Mouse (Mus musculus) adrenal gland, postnatal 36 days (tissue): Measurements from ENCODE around the gene Armh2. TPM values are rescaled to one million over a fixed set of nuclear protein-coding genes. Genes with fewer than 3 reads are reported as not detected.
A peak's percentile ranks its signal among the peaks of the same experiment; 100 is the strongest.

Experiments
- DNase-seq, 2 experiments: peaks; one replicate each; pipeline ENCODE4 v3.0.0; 2021; ENCODE audit warnings: mixed read lengths in 1 of 2
- long read RNA-seq, 2 experiments: library from polyadenylated mRNA; stranded (forward); transcript quantifications; one replicate each; pipeline ENCODE4 v2.0.0; 2021; ENCODE audit warnings: borderline sequencing depth in 2 of 2
- total RNA-seq, 2 experiments: library from RNA; stranded (reverse); gene quantifications; 2 replicates each; pipeline ENCODE4 v1.2.3; 2021

The Armh2 gene
- not detected for total RNA-seq
- long read RNA-seq, experiment 1: 0 reads
- long read RNA-seq, experiment 2: 0 reads

- DNase-seq: no peak
Measured at GRCm38 (mm10) chr13:24741028-24741427, at the start of gene Armh2. Gene Armh2, plus strand, starts transcription at chr13:24741232.

GRCm38 (mm10) chr13:24693312-24693711 lies 47.7 kb upstream of the Armh2 start:
- DNase-seq: no peak

DNA sequence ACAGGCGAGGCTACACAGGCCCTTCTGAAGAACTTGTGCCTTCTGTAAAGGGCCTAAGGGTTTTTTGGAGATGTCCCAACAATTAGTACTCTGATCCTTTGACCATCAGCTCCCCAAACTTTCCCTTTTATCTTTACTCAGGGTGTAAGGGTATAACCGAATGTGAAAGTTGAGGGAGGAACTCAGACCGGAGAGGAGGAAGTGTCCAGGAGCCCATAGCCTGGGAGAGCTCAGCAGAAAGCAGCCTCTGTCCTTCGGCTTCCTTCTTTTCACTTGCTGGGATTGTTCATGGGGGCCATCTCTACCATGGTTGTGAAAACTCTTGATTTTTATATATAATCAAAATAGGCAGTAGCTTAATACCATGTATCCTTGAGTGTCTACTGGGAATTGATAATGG lies 42.3 kb upstream of the Armh2 start:
- DNase-seq: no peak

GRCm38 (mm10) chr13:24702128-24702527 lies 38.9 kb upstream of the Armh2 start:
- DNase-seq: no peak

DNA sequence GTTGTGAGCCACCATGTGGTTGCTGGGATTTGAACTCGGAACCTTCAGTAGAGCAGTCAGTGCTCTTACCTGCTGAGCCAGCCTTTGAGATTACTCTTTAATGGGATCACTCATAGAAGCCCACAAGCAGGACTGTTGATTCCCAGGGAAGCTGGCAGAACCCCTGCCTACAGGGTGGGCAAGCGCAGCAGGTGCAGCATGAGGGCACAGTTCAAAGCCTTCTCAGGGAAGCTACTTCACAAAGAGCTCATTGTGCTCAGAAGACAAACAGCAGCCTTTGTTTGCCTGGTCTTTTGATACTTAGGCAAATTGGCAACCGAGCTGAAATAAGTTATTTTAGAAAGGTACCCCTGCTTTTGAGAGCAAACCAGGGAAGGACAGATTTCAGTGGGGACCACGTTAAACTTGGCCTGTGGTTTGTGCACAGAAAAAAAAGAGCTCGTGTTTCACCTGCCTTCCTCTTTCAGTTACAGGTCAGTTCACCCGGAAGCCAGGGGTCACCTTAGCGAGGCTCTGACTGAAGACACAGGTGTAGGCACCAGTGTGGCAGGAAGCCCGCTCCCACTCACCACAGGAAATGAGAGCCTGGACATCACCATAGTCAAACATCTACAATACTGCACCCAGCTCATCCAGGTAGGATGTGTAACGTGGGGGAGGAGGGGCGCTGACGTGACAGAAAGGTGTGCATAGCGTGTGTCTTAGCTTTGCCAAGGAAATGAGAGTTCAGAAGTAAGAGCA lies 31.2 kb upstream of the Armh2 start:
- no peak for DNase-seq

- no peak for DNase-seq
Measured at GRCm38 (mm10) chr13:24710968-24711367, 30.1 kb upstream of the Armh2 start.

DNA sequence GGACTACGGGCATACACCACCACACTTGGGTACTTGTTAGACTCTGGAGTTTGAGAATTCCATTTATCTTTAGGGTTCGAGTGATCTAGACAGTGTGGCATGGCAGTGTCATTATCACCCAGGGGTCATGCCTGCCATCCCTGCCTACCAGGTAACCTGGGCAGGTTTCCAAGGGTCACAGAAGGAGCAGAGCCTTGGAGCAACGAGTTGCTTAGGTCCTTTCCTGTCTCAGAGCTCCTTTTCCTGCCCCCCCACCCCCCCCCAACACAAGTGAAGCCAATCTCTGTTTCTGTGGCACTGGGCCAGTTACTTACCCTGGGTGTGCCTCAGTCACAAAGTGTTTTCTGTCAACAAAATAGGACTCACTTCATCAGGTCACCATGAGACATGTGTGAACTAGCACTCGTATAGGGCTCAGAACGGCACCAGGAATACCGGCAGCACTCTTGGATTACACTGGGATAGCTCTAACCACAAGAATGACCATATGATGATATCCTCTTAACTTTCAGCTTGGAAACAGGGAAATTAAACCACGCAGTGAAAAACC lies 28.4 kb upstream of the Armh2 start:
- DNase-seq: peak in 1 of 2 experiments; percentile 17

GRCm38 (mm10) chr13:24713434-24714000 lies 27.5 kb upstream of the Armh2 start:
- DNase-seq: peak; percentile 92 to 93

GRCm38 (mm10) chr13:24714360-24714885 lies 26.6 kb upstream of the Armh2 start:
- peak in 1 of 2 experiments; percentile 38 for DNase-seq

DNA sequence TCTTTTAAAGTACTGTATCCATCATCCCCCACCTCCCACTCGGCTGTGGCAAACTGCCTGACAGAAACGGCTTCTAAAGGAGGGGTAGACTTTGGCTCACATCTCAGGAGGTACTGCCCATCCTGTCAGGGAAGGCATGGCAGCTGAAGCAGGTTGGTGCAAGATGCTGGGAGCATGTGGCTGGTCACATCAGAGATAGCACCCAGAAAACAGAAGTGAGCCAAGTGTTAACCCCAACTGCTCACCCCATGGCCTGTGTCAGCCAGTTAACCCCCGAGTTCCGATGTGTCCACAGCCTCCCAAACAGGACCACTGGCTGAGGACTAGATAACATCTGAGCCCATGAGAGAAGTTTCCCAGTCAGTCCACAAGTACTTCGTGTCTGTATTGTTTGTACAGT lies 25.4 kb upstream of the Armh2 start:
- DNase-seq: no peak

DNA sequence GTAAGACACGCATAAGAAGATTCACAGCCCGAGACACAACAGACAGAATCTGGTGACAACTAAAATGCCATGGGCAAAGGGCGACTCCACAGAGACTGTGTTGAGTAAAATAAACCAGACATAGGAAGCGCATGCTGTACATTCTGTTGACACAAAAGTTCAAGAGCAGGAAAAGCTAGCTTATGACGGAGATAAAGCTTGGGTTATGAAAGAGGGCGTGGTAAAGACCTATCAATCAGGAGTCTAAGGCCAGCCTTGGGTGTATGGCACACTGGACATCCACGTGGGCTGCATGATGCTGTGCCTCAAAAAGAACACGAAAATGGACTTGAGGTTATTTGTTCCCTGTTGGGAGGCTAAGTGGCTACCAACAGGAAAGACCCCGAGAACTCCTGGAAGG lies 24.6 kb upstream of the Armh2 start:
- no peak for DNase-seq

- no peak for DNase-seq
Measured at GRCm38 (mm10) chr13:24717677-24718076, 23.4 kb upstream of the Armh2 start.

- DNase-seq: peak; percentile 74 to 78
Measured at GRCm38 (mm10) chr13:24721502-24721901, 19.5 kb upstream of the Armh2 start.

- no peak for DNase-seq
Measured at GRCm38 (mm10) chr13:24723699-24724394, 17.2 kb upstream of the Armh2 start.

DNA sequence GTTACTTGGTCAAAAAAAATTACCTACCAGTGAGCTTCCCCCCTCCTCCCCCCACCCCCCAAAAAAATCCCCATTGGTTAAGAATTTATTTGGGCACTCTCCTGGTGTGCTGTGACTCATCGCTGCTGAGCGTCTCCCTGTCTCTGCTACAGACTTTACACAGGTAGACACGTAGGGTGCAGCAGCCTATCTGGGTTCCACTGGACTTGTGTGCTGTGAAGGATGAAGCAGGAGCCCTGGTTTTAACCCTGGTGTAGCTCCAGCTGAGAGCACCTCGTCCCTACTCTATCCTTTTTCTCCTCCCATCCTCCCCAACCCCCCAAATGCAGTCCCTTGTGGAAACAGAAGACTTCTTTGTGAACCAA lies 16.7 kb upstream of the Armh2 start:
- no peak for DNase-seq

- no peak for DNase-seq
Measured at GRCm38 (mm10) chr13:24729128-24729527, 11.9 kb upstream of the Armh2 start.

GRCm38 (mm10) chr13:24734502-24734901 lies 6.5 kb upstream of the Armh2 start:
- no peak for DNase-seq

- DNase-seq: peak; percentile 30 to 50
Measured at GRCm38 (mm10) chr13:24735608-24736131, 5.4 kb upstream of the Armh2 start.

DNA sequence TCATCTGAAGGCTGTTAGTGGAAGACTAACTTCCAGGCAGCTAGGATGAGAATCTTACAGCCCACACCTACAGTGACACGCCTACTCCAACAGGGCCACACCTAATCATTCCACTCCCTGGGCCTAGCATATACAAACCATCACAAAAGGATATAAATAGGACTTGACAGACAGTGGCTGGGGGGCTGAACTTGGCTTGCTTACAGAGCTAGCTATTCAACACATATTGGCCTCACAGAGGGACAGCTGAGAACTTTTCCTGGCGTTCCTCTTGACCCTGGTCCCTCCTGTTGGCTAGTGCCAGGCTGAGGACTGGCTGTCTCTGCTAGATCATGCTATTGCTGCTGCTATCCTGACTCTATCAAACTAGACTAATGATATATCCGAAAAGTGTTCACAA lies 6.8 kb downstream of the Armh2 start:
- no peak for DNase-seq

DNA sequence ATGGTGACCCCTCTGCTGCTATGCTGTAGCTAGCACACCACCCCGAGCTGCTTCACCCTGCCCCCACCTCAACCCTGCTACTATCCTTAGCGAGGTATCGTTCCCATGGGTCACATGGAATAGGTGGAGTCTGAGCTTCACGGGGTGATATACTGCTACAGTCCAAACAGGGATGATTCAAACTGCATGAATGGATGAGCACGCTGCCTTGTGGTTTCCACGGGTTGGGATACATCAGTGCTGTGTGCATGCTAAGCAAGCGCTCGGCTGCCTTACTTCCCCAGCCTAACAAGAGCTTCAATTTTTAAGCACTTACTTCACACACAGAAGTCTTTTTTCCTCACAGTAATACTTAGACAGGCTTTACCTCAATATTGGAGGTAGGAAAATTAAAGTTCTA lies 9.8 kb downstream of the Armh2 start:
- DNase-seq: no peak

DNA sequence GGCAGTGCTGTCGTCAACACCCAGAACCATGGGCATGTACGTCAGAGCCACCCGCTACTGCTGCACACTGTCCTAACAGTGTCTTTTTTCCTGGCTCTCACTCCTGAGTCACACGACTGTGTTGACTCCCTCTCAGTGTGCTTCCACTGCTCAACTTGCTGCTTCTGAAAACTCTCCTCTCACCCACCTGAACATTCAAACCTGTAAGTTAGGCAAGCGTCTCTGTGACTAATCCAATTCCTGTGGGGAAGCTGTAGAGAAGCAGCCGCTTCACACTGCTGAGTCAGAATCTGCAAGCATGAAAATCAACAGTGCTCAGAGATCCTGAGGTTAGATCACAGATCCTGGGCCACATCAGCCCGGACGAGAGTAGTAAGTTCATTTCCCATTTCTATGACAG lies 10.4 kb downstream of the Armh2 start:
- no peak for DNase-seq

- DNase-seq: no peak
Measured at GRCm38 (mm10) chr13:24756756-24757155, 15.7 kb downstream of the Armh2 start.
